Mouse (Mus musculus): Measurements from ENCODE around the gene Plch2. TPM values are rescaled to one million over a fixed set of nuclear protein-coding genes. Genes with fewer than 3 reads are reported as not detected.
"Not testable (repeated sequence)": the region's sequence is repeated elsewhere in the genome, so short reads cannot be mapped to it uniquely, and the experiment has no call there.

Plch2 gene
- polyA plus RNA-seq, 1 experiment from 2014 or later: 12.1 TPM

- not testable (repeated sequence) for H3K4me2 ChIP-seq (ENCODE audit: low read length); DNase-seq; ATAC-seq (ENCODE audit: low FRiP score, low TSS enrichment); H3K27ac ChIP-seq (replicated peaks; ENCODE audit: low read depth, low read length); H3K9ac ChIP-seq (replicated peaks; ENCODE audit: low read length); H3K9me3 ChIP-seq (ENCODE audit: control insufficient read depth, low read length); H3K27me3 ChIP-seq (ENCODE audit: control insufficient read depth, insufficient read depth, low read length); H3K4me3 ChIP-seq (replicated peaks; ENCODE audit: low read depth, low read length); H3K4me1 ChIP-seq (ENCODE audit: control insufficient read depth, insufficient read depth, low read length)
- WGBS: 92% methylated on average over 10 of the region's 10 CpGs
- H3K36me3 ChIP-seq (ENCODE audit: control insufficient read depth, insufficient read depth, low read length): peaks cover 86% of the 10 kb centered on the region
Observed at GRCm38 (mm10) chr4:155078808-155079207, 22.2 kb upstream of the Plch2 start.

- no peaks in the 10 kb centered on the region for H3K4me1 ChIP-seq (ENCODE audit: control insufficient read depth, insufficient read depth, low read length)
- H3K9ac ChIP-seq (replicated peaks; ENCODE audit: low read length): no peak overlapping the region
- peaks cover 93% of the 10 kb centered on the region for H3K36me3 ChIP-seq (ENCODE audit: control insufficient read depth, insufficient read depth, low read length)
- ATAC-seq (ENCODE audit: low FRiP score, low TSS enrichment): no peak
- 92% methylated on average over 9 of the region's 9 CpGs for WGBS
- no peak overlapping the region for H3K4me2 ChIP-seq (ENCODE audit: low read length)
- no peaks in the 10 kb centered on the region for H3K27me3 ChIP-seq (ENCODE audit: control insufficient read depth, insufficient read depth, low read length)
- no peaks in the 10 kb centered on the region for H3K9me3 ChIP-seq (ENCODE audit: control insufficient read depth, low read length)
- no peak overlapping the region for H3K4me3 ChIP-seq (replicated peaks; ENCODE audit: low read depth, low read length)
- DNase-seq: no peak
- H3K27ac ChIP-seq (replicated peaks; ENCODE audit: low read depth, low read length): no peak overlapping the region
Observed at GRCm38 (mm10) chr4:155076677-155077076, 20.1 kb upstream of the Plch2 start.

GRCm38 (mm10) chr4:155075813-155076212 is 19.2 kb upstream of the Plch2 start:
- peaks cover 95% of the 10 kb centered on the region for H3K36me3 ChIP-seq (ENCODE audit: control insufficient read depth, insufficient read depth, low read length)
- no peak overlapping the region for H3K4me2 ChIP-seq (ENCODE audit: low read length)
- ATAC-seq (ENCODE audit: low FRiP score, low TSS enrichment): no peak
- no peak for DNase-seq
- H3K9ac ChIP-seq (replicated peaks; ENCODE audit: low read length): no peak overlapping the region
- no peaks in the 10 kb centered on the region for H3K9me3 ChIP-seq (ENCODE audit: control insufficient read depth, low read length)
- no peak overlapping the region for H3K27ac ChIP-seq (replicated peaks; ENCODE audit: low read depth, low read length)
- no peaks in the 10 kb centered on the region for H3K27me3 ChIP-seq (ENCODE audit: control insufficient read depth, insufficient read depth, low read length)
- H3K4me3 ChIP-seq (replicated peaks; ENCODE audit: low read depth, low read length): no peak overlapping the region
- H3K4me1 ChIP-seq (ENCODE audit: control insufficient read depth, insufficient read depth, low read length): no peaks in the 10 kb centered on the region
- WGBS: 95% methylated on average over 2 of the region's 2 CpGs

GRCm38 (mm10) chr4:155075137-155075536 is 18.6 kb upstream of the Plch2 start:
- Histone ChIP-seq H3K4me3 (replicated peaks; ENCODE audit: low read depth, low read length) (no peak overlapping the region), H3K27ac (replicated peaks; ENCODE audit: low read depth, low read length) (no peak overlapping the region), H3K36me3 (ENCODE audit: control insufficient read depth, insufficient read depth, low read length) (peaks cover 96% of the 10 kb centered on the region), H3K9me3 (ENCODE audit: control insufficient read depth, low read length) (no peaks in the 10 kb centered on the region), H3K27me3 (ENCODE audit: control insufficient read depth, insufficient read depth, low read length) (no peaks in the 10 kb centered on the region), H3K4me2 (ENCODE audit: low read length) (no peak overlapping the region), H3K9ac (replicated peaks; ENCODE audit: low read length) (no peak overlapping the region), H3K4me1 (ENCODE audit: control insufficient read depth, insufficient read depth, low read length) (no peaks in the 10 kb centered on the region)
- WGBS: 87% methylated on average over 9 of the region's 9 CpGs
- ATAC-seq (ENCODE audit: low FRiP score, low TSS enrichment) (no peak), DNase-seq (no peak)

GRCm38 (mm10) chr4:155074418-155074817 is 17.8 kb upstream of the Plch2 start:
- Histone ChIP-seq H3K36me3 (ENCODE audit: control insufficient read depth, insufficient read depth, low read length) (peaks cover 96% of the 10 kb centered on the region), H3K9me3 (ENCODE audit: control insufficient read depth, low read length) (no peaks in the 10 kb centered on the region), H3K4me1 (ENCODE audit: control insufficient read depth, insufficient read depth, low read length) (no peaks in the 10 kb centered on the region), H3K4me3 (replicated peaks; ENCODE audit: low read depth, low read length) (no peak overlapping the region), H3K4me2 (ENCODE audit: low read length) (no peak overlapping the region), H3K27ac (replicated peaks; ENCODE audit: low read depth, low read length) (no peak overlapping the region), H3K27me3 (ENCODE audit: control insufficient read depth, insufficient read depth, low read length) (no peaks in the 10 kb centered on the region), H3K9ac (replicated peaks; ENCODE audit: low read length) (no peak overlapping the region)
- ATAC-seq (ENCODE audit: low FRiP score, low TSS enrichment): no peak
- DNase-seq: no peak
- WGBS: 88% methylated on average over 9 of the region's 9 CpGs

GRCm38 (mm10) chr4:155070921-155071320 is 14.3 kb upstream of the Plch2 start:
- Histone ChIP-seq H3K36me3 (ENCODE audit: control insufficient read depth, insufficient read depth, low read length) (peaks cover 75% of the 10 kb centered on the region), H3K9ac (replicated peaks; ENCODE audit: low read length) (no peak overlapping the region), H3K4me3 (replicated peaks; ENCODE audit: low read depth, low read length) (no peak overlapping the region)

GRCm38 (mm10) chr4:155070199-155070598 is 13.6 kb upstream of the Plch2 start:
- Histone ChIP-seq H3K9me3 (ENCODE audit: control insufficient read depth, low read length) (no peaks in the 10 kb centered on the region), H3K27me3 (ENCODE audit: control insufficient read depth, insufficient read depth, low read length) (no peaks in the 10 kb centered on the region), H3K9ac (replicated peaks; ENCODE audit: low read length) (no peak overlapping the region), H3K4me1 (ENCODE audit: control insufficient read depth, insufficient read depth, low read length) (peaks cover 13% of the 10 kb centered on the region), H3K36me3 (ENCODE audit: control insufficient read depth, insufficient read depth, low read length) (peaks cover 68% of the 10 kb centered on the region), H3K4me3 (replicated peaks; ENCODE audit: low read depth, low read length) (no peak overlapping the region), H3K4me2 (ENCODE audit: low read length) (no peak overlapping the region), H3K27ac (replicated peaks; ENCODE audit: low read depth, low read length) (no peak overlapping the region)
- WGBS: 93% methylated on average over 13 of the region's 13 CpGs
- DNase-seq: no peak
- ATAC-seq (ENCODE audit: low FRiP score, low TSS enrichment): no peak

More at GRCm38 (mm10) chr4:155070921-155071320, 14.3 kb upstream of the Plch2 start:
- Histone ChIP-seq H3K27ac (replicated peaks; ENCODE audit: low read depth, low read length) (no peak overlapping the region), H3K27me3 (ENCODE audit: control insufficient read depth, insufficient read depth, low read length) (no peaks in the 10 kb centered on the region), H3K9me3 (ENCODE audit: control insufficient read depth, low read length) (no peaks in the 10 kb centered on the region), H3K4me2 (ENCODE audit: low read length) (no peak overlapping the region), H3K4me1 (ENCODE audit: control insufficient read depth, insufficient read depth, low read length) (peaks cover 13% of the 10 kb centered on the region)
- ATAC-seq (ENCODE audit: low FRiP score, low TSS enrichment) (no peak), DNase-seq (no peak)
- WGBS: 95% methylated on average over 5 of the region's 5 CpGs

GRCm38 (mm10) chr4:155069191-155069590 is 12.6 kb upstream of the Plch2 start:
- no peak overlapping the region for H3K27ac ChIP-seq (replicated peaks; ENCODE audit: low read depth, low read length)
- no peak overlapping the region for H3K9ac ChIP-seq (replicated peaks; ENCODE audit: low read length)
- no peak overlapping the region for H3K4me2 ChIP-seq (ENCODE audit: low read length)
- no peak overlapping the region for H3K4me3 ChIP-seq (replicated peaks; ENCODE audit: low read depth, low read length)
- H3K9me3 ChIP-seq (ENCODE audit: control insufficient read depth, low read length): no peaks in the 10 kb centered on the region
- ATAC-seq (ENCODE audit: low FRiP score, low TSS enrichment) (no peak), DNase-seq (no peak)
- peaks cover 57% of the 10 kb centered on the region for H3K36me3 ChIP-seq (ENCODE audit: control insufficient read depth, insufficient read depth, low read length)
- 88% methylated on average over 6 of the region's 6 CpGs for WGBS
- H3K4me1 ChIP-seq (ENCODE audit: control insufficient read depth, insufficient read depth, low read length): peaks cover 13% of the 10 kb centered on the region
- no peaks in the 10 kb centered on the region for H3K27me3 ChIP-seq (ENCODE audit: control insufficient read depth, insufficient read depth, low read length)

- Histone ChIP-seq H3K27me3 (ENCODE audit: control insufficient read depth, insufficient read depth, low read length) (no peaks in the 10 kb centered on the region), H3K4me3 (replicated peaks; ENCODE audit: low read depth, low read length) (no peak overlapping the region), H3K4me1 (ENCODE audit: control insufficient read depth, insufficient read depth, low read length) (peaks cover 13% of the 10 kb centered on the region), H3K36me3 (ENCODE audit: control insufficient read depth, insufficient read depth, low read length) (peaks cover 50% of the 10 kb centered on the region), H3K27ac (replicated peaks; ENCODE audit: low read depth, low read length) (no peak overlapping the region), H3K9ac (replicated peaks; ENCODE audit: low read length) (no peak overlapping the region), H3K4me2 (ENCODE audit: low read length) (no peak overlapping the region), H3K9me3 (ENCODE audit: control insufficient read depth, low read length) (no peaks in the 10 kb centered on the region)
- DNase-seq (no peak), ATAC-seq (ENCODE audit: low FRiP score, low TSS enrichment) (no peak)
- 92% methylated on average over 20 of the region's 20 CpGs for WGBS
Observed at GRCm38 (mm10) chr4:155068357-155068972, 11.9 kb upstream of the Plch2 start.
